9 mouse cellular contexts compared by ENCODE assay signal in genomic region chr3:103733799-103734695, GRCm38 (mm10). TPM values are rescaled to one million over a fixed set of nuclear protein-coding genes. Genes with fewer than 3 reads are reported as not detected.
DNase-seq lines count a peak whose midpoint lies in the region; ATAC-seq and TF ChIP-seq lines count a peak whose summit lies in the region.
"Had no signal": no experiment of that assay in that cellular context is flagged by ENCODE, and none has a peak within 500 bp of the region (broad histone marks: within the 10 kb centered on the region; RNA-seq: fewer than 3 reads in every experiment).

No protein-coding gene starts in this region.

- TF ChIP-seq POLR2A in CH12.LX (IDR thresholded peaks at IDR 0.05; ENCODE audit: low read depth, low read length) (0 out of 2 replicates have a peak, but pooled peaks have one; percentile 22), myocyte (IDR thresholded peaks at IDR 0.05; ENCODE audit: insufficient read length, low read depth) (no peak)

- in situ Hi-C loops in CH12.LX (cut with MboI; ENCODE audit: low pct_ligation_motif_present, low pct_unique_long_range_greater_than_20kb, low sequenced_read_pairs) = loop anchor here (10.0 kb wide), 1 partner anchor 299 kb away; no protein-coding TSS in a partner anchor

- TF ChIP-seq EP300 in CH12.LX (IDR thresholded peaks at IDR 0.05; ENCODE audit: low read length) = no peak

- H3K27me3 ChIP-seq in CH12.LX (replicated peaks) = no peaks in the 10 kb centered on the region
- no peaks in the 10 kb centered on the region for H3K27me3 ChIP-seq in forebrain, postnatal 0 days (ENCODE audit: insufficient read depth, low read length)
- H3K27me3 ChIP-seq in myocyte (ENCODE audit: control insufficient read depth, insufficient read depth, insufficient read length) = no peaks in the 10 kb centered on the region

- peak overlapping the region; percentile 25; the same call in 1 of the 2 replicates for H3K9ac ChIP-seq in CH12.LX (ENCODE audit: insufficient read depth, low read depth)
- peak overlapping the region; percentile 46 for H3K9ac ChIP-seq in forebrain, postnatal 0 days

- peaks cover 23 to 80% of the 10 kb centered on the region in 2 experiments for H3K4me1 ChIP-seq in CH12.LX (ENCODE audit: control insufficient read depth in 1 of 2, insufficient read depth in 2 of 2)
- peaks cover 19% of the 10 kb centered on the region for H3K4me1 ChIP-seq in forebrain, postnatal 0 days (ENCODE audit: insufficient read depth)

- ATAC-seq in forebrain, postnatal 0 days = peak; percentile 81

- peak overlapping the region; percentile 78; the same call in 1 of the 2 replicates for H3K27ac ChIP-seq in CH12.LX (ENCODE audit: insufficient read depth, low read depth)
- peak overlapping the region; percentile 82 for H3K27ac ChIP-seq in forebrain, postnatal 0 days (ENCODE audit: low read depth, low read length)

- DNase-seq in cerebellum, adult 18-20 months = peak; percentile 29 to 34
- DNase-seq in cerebellum, adult 9-10 months = no peak
- DNase-seq in CH12.LX (ENCODE audit: extremely low read depth) = peak; percentile 60
- peak; percentile 81 for DNase-seq in forebrain, postnatal 0 days
- peak; percentile 39 to 47 for DNase-seq in left cerebral cortex, adult 18-20 months (ENCODE audit: low spot score in 2 of 2)
- no peak for DNase-seq in urinary bladder, adult 18-20 months (ENCODE audit: low spot score in 2 of 2)
- DNase-seq in urinary bladder, adult 2 months (ENCODE audit: low spot score) = no peak

- peaks cover 6% of the 10 kb centered on the region; the same call in 1 of the 2 replicates for H3K79me2 ChIP-seq in CH12.LX (replicated peaks; ENCODE audit: control insufficient read depth, extremely low read depth, insufficient read depth, poor library complexity, severe bottlenecking)
- H3K79me2 ChIP-seq in myocyte (ENCODE audit: control insufficient read depth, insufficient read depth) = peaks cover 8% of the 10 kb centered on the region

- H3K36me3 ChIP-seq in CH12.LX (replicated peaks in 1 of 2; ENCODE audit: control insufficient read depth in 1 of 2, insufficient read depth in 1 of 2, low read length in 1 of 2) = peaks cover 0 to 9% of the 10 kb centered on the region in 2 experiments
- no peaks in the 10 kb centered on the region for H3K36me3 ChIP-seq in forebrain, postnatal 0 days (ENCODE audit: insufficient read depth)
- H3K36me3 ChIP-seq in myocyte (ENCODE audit: control insufficient read depth, insufficient read depth) = no peaks in the 10 kb centered on the region

- H3K4me3 ChIP-seq in CH12.LX (replicated peaks in 1 of 3; ENCODE audit: low read depth in 2 of 3, low read length in 2 of 3, poor library complexity in 1 of 3) = peak overlapping the region in 1 of 3 experiments; percentile 3
- H3K4me3 ChIP-seq in forebrain, postnatal 0 days (ENCODE audit: low read depth, low read length) = peak overlapping the region; percentile 18; the same call in 1 of the 2 replicates
- no peak overlapping the region for H3K4me3 ChIP-seq in myocyte

- peak overlapping the region; percentile 74 for H3K4me2 ChIP-seq in CH12.LX (ENCODE audit: insufficient read depth, low read depth, poor library complexity, severe bottlenecking)
- H3K4me2 ChIP-seq in forebrain, postnatal 0 days (ENCODE audit: low read depth) = peak overlapping the region; percentile 41
- peak overlapping the region; percentile 96 for H3K4me2 ChIP-seq in myocyte (ENCODE audit: low read depth)

- dilution Hi-C loops in CH12.LX (cut with MboI; ENCODE audit: extremely low pct_ligation_motif_present, extremely low pct_unique_long_range_greater_than_20kb, low sequenced_read_pairs) = no loop called here

- no peak overlapping the region for H3ac ChIP-seq in myocyte (ENCODE audit: control insufficient read depth, insufficient read length)

- TF ChIP-seq CTCF in CH12.LX (conservative IDR thresholded peaks at IDR 0.05 in 1 of 2, IDR thresholded peaks at IDR 0.05 in 1 of 2; ENCODE audit: low read depth in 2 of 2, low read length in 2 of 2) = peak in 1 of 2 experiments; percentile 43; a peak in 2 of 4 replicates
- peak; percentile 55 for TF ChIP-seq CTCF in forebrain, postnatal 0 days (IDR thresholded peaks at IDR 0.05; ENCODE audit: low read depth)

- no peaks in the 10 kb centered on the region for H3K9me3 ChIP-seq in CH12.LX (replicated peaks; ENCODE audit: low read length)
- no peaks in the 10 kb centered on the region for H3K9me3 ChIP-seq in forebrain, postnatal 0 days (ENCODE audit: low read length)

- WGBS in forebrain, postnatal 0 days = 6% methylated on average over 19 of the region's 19 CpGs

- peak; percentile 5; the same call in 1 of the 2 replicates for TF ChIP-seq RAD21 in CH12.LX (IDR thresholded peaks at IDR 0.05; ENCODE audit: low read depth, low read length)

TF ChIP-seq in CH12.LX, 34 proteins besides CTCF, POLR2A, EP300 and RAD21 (continues in another document):
- TF ChIP-seq POLR2AphosphoS2 (IDR thresholded peaks at IDR 0.05; ENCODE audit: low read depth, low read length) (no peak), USF1 (IDR thresholded peaks at IDR 0.05; ENCODE audit: low read depth, low read length) (no peak), SIN3A (IDR thresholded peaks at IDR 0.05; ENCODE audit: low read length) (peak; percentile 60; the same call in 1 of the 2 replicates), MYC (IDR thresholded peaks at IDR 0.05; ENCODE audit: low read depth, low read length) (peak; percentile 98), USF2 (conservative IDR thresholded peaks at IDR 0.05; ENCODE audit: low read depth, low read length) (no peak), KAT2A (IDR thresholded peaks at IDR 0.05; ENCODE audit: insufficient replicate concordance, low read length) (no peak), ZKSCAN1 (IDR thresholded peaks at IDR 0.05; ENCODE audit: borderline replicate concordance, low read depth, low read length) (no peak), NRF1 (IDR thresholded peaks at IDR 0.05; ENCODE audit: low read depth, low read length) (peak; percentile 49), ETS1 (conservative IDR thresholded peaks at IDR 0.05; ENCODE audit: low read depth, low read length) (peak; percentile 53), JUND (conservative IDR thresholded peaks at IDR 0.05; ENCODE audit: low read depth, low read length) (no peak), JUN (IDR thresholded peaks at IDR 0.05; ENCODE audit: insufficient read depth, low read depth, low read length) (no peak; the same call in 1 of the 2 replicates), MXI1 (IDR thresholded peaks at IDR 0.05; ENCODE audit: low read depth, low read length) (peak; percentile 85), E2F4 (IDR thresholded peaks at IDR 0.05; ENCODE audit: insufficient replicate concordance, low read depth, low read length) (no peak), BHLHE40 (IDR thresholded peaks at IDR 0.05; ENCODE audit: low read depth, low read length) (peak; percentile 86)

TF ChIP-seq in myocyte, 11 proteins besides CTCF, POLR2A, EP300 and RAD21:
- TF ChIP-seq TCF12 (IDR thresholded peaks at IDR 0.05; ENCODE audit: insufficient read depth, poor library complexity, severe bottlenecking) = no peak
- TF ChIP-seq CEBPB (IDR thresholded peaks at IDR 0.05; ENCODE audit: insufficient read depth, poor library complexity, severe bottlenecking) = no peak
- TF ChIP-seq E2F4 (IDR thresholded peaks at IDR 0.05; ENCODE audit: insufficient read depth) = no peak
- no peak for TF ChIP-seq SRF (IDR thresholded peaks at IDR 0.05; ENCODE audit: control insufficient read depth, insufficient read length, low read depth)

RNA-seq across cellular contexts. Expression of gene Olfml3, which starts 3.8 kb away (rescaled TPM):
- total RNA-seq in CH12.LX (2012; rRNA removed) (14.0 and 16.0 TPM in 2 replicates), CH12.LX (2014; rRNA removed) (18.3 and 19.7 TPM in 2 replicates)
- polyA plus RNA-seq in CH12.LX (2012; ENCODE audit: insufficient read length, low read depth) (33.3 and 34.0 TPM in 2 replicates), myocyte (2012; fragmentation: generic; extraction: Trizol) (15.3 TPM)
- 5.3 and 7.9 TPM in 2 replicates for total RNA-seq in forebrain, postnatal 0 days (2014; rRNA removed)
- 5.5 and 6.4 TPM in 2 replicates for polyA plus RNA-seq in forebrain, postnatal 0 days (2015; fragmentation: Nextera tagmentation; extraction: Ambion mirVana)
- 10 to 100 TPM; 11.9 to 13.4 TPM for total RNA-seq in left cerebral cortex, adult 18-20 months (2021)
- polyA plus RNA-seq in urinary bladder, adult 2 months (2012; rRNA removed) = 23.7 and 36.4 TPM in 2 replicates

RNA-seq across cellular contexts. Expression of gene Gm10964, which starts 5.1 kb away (rescaled TPM):
- total RNA-seq in CH12.LX (2012; rRNA removed) = not detected in 2 replicates
- not detected in 2 replicates for total RNA-seq in CH12.LX (2014; rRNA removed)
- polyA plus RNA-seq in CH12.LX (2012; ENCODE audit: insufficient read length, low read depth) = not detected in 2 replicates
- not detected in 2 replicates for total RNA-seq in forebrain, postnatal 0 days (2014; rRNA removed)
- polyA plus RNA-seq in forebrain, postnatal 0 days (2015; fragmentation: Nextera tagmentation; extraction: Ambion mirVana) = not detected in 2 replicates
- not detected for total RNA-seq in left cerebral cortex, adult 18-20 months (2021)
- not detected for polyA plus RNA-seq in myocyte (2012; fragmentation: generic; extraction: Trizol)
- not detected in 2 replicates for polyA plus RNA-seq in urinary bladder, adult 2 months (2012; rRNA removed)
- total RNA-seq: neutrophil, adult 5-6 weeks had no signal

RNA-seq across cellular contexts. Expression of gene Hipk1, which starts 57.3 kb away (rescaled TPM):
- total RNA-seq in CH12.LX (2012; rRNA removed) = 32.7 and 36.5 TPM in 2 replicates
- total RNA-seq in CH12.LX (2014; rRNA removed) = 25.1 and 26.2 TPM in 2 replicates
- polyA plus RNA-seq in CH12.LX (2012; ENCODE audit: insufficient read length, low read depth) = 31.1 and 35.9 TPM in 2 replicates
- 36.1 and 47.4 TPM in 2 replicates for total RNA-seq in forebrain, postnatal 0 days (2014; rRNA removed)
- 4.2 and 5.6 TPM in 2 replicates for polyA plus RNA-seq in forebrain, postnatal 0 days (2015; fragmentation: Nextera tagmentation; extraction: Ambion mirVana)
- total RNA-seq in left cerebral cortex, adult 18-20 months (2021) = 100 to 1,000 TPM; 117 to 124 TPM
- 16.7 TPM for polyA plus RNA-seq in myocyte (2012; fragmentation: generic; extraction: Trizol)
- 31.6 and 44.1 TPM in 2 replicates for polyA plus RNA-seq in urinary bladder, adult 2 months (2012; rRNA removed)

Comparison
In these comparisons a context has a peak if more than half of its experiments do, and no peak if none do; other contexts are left out.
1. DNase-seq: peak in cerebellum, adult 18-20 months (2 of 2), CH12.LX (single experiment), forebrain, postnatal 0 days (single experiment) and left cerebral cortex, adult 18-20 months (2 of 2); none in cerebellum, adult 9-10 months (single experiment), urinary bladder, adult 18-20 months (0 of 2) and urinary bladder, adult 2 months (single experiment).
2. H3K4me2 ChIP-seq: peak in every context shown above with its lines; median percentile 96 in myocyte; 74 in CH12.LX; 41 in forebrain, postnatal 0 days.